Mouse (Mus musculus) small intestine, adult 2 months (tissue): ENCODE measurements at regions not wholly inside any gene's neighbourhood (a gene's known extent, or its start where the extent isn't known, plus 50 kb on each side); places are given as distances from the start of the nearest gene placed in this dataset.

Experiments
- CTCF ChIP-seq: fragments of 200-500 bp; IDR thresholded peaks from 2 replicates; pipeline ENCODE4 v1.5.1; 2012; ENCODE audit warnings: low read depth, mild to moderate bottlenecking, control low read depth, inconsistent platforms, low read length, moderate library complexity, mixed read lengths; ENCODE audit not compliant: insufficient replicate concordance, insufficient read length; ENCODE audit errors: extremely low read depth
- POLR2A ChIP-seq: fragments of 200-500 bp; IDR thresholded peaks from 2 replicates; pipeline ENCODE4 v1.6.1; 2012; ENCODE audit warnings: low read depth, mild to moderate bottlenecking, control low read depth, inconsistent platforms, low read length, moderate library complexity

GRCm38 (mm10) chr19:57543681-57544214 lies 67.1 kb upstream of the Atrnl1 start:
- TF ChIP-seq CTCF (peak; percentile 30; the same call in 1 of the 2 replicates), POLR2A (no peak)
